Mouse (Mus musculus) lung, postnatal 14 days (tissue): ENCODE data around the gene Gm2030.
"Not testable (repeated sequence)": the region's sequence is repeated elsewhere in the genome, so short reads cannot be mapped to it uniquely, and the experiment has no call there.

Source experiments
- DNase-seq: peaks from one replicate; pipeline ENCODE4 v3.0.0; 2021

The Gm2030 gene

GRCm38 (mm10) chrX:26309944-26310343, at the start of gene Gm2030:
Gm2030 (minus strand) TSS chrX:26310044.
- not testable (repeated sequence) for DNase-seq
